Mouse (Mus musculus): Measurements from ENCODE around the gene Spag6.

DNA sequence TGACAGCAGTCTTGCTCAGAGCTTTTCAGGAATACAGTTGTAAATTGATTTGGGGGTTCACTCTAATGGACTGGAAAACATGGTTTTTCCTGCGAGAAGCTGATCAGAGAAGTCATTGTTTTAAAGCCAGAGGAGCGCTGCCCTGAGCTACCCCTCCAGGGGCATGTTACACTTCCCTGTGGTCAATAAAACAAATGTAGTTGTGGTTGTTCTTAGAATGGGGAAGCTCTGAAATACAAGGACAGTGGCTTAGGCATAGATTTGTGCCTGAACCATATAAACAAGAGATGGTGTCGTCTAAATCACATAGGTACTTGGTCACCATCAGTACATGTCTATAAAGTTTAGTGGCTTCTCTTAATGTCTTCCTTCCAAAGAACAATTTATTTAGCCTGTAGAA, 86.0 kb downstream of the Spag6 start:
- TF ChIP-seq HCFC1 (IDR thresholded peaks at IDR 0.05; ENCODE audit: borderline replicate concordance, insufficient read depth, low read length), result no peak
- TF ChIP-seq ZNF384 (IDR thresholded peaks at IDR 0.05; ENCODE audit: low read depth, low read length), result no peak
- TF ChIP-seq ZC3H11A (IDR thresholded peaks at IDR 0.05; ENCODE audit: borderline replicate concordance, low read depth, low read length), result no peak
- TF ChIP-seq CHD2 (IDR thresholded peaks at IDR 0.05; ENCODE audit: low read depth, low read length), result no peak
- TF ChIP-seq MAFK (IDR thresholded peaks at IDR 0.05; ENCODE audit: insufficient read depth, low read depth, low read length), result no peak
